Mouse (Mus musculus): ENCODE results near the gene Gpr55. TPM values are rescaled to one million over a fixed set of nuclear protein-coding genes. Genes with fewer than 3 reads are reported as not detected.

Gene Gpr55
- total and polyA plus RNA-seq, 2 experiments from 2014 or later: 0.19 to 0.22 TPM

DNA sequence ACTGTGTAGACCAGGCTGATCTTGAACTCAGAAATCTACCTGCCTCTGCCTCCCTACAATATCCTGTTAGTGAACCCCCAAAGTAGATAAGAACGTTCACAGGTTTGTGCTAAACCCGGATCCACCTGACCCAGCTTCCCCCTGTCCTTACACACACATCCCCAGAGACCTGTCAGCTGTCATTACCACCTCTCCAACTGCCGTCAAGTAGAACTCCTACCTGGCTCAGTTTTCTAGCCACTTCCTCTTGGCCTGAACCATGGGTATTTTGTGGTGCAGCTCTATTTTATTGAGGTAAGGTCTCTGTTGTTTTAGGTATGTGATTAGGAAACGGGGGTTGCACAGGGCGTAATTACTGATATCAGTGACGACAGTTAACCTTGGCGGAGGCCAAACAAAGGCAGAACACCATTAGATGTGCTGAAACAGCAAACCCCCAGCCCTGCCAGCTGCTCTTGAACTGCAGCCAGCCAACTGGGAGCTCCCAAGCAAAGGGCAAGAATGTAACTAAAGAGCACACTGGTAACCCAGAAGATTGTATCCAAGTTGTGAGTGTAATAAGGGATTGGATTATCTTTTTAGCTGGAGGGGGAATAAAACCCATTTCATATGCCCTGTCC is 21.0 kb upstream of the Gpr55 start:
- DNase-seq (ENCODE audit: low spot score) (peak; percentile 23), ATAC-seq (ENCODE audit: low FRiP score) (no peak)
- no peaks in the 10 kb centered on the region for H3K36me3 ChIP-seq (ENCODE audit: insufficient read depth, low read length)
- H3K27me3 ChIP-seq (ENCODE audit: insufficient read depth, low read length): no peaks in the 10 kb centered on the region
- no peak for TF ChIP-seq CTCF (IDR thresholded peaks at IDR 0.05)
- no peaks in the 10 kb centered on the region for H3K9me3 ChIP-seq (ENCODE audit: low read length)
- H3K4me2 ChIP-seq (ENCODE audit: low read depth, low read length, poor library complexity, severe bottlenecking): no peak overlapping the region
- H3K4me3 ChIP-seq (ENCODE audit: low read depth, low read length): no peak overlapping the region
- 73% methylated on average over 7 of the region's 7 CpGs for WGBS
- H3K4me1 ChIP-seq (ENCODE audit: insufficient read depth, low read length): no peaks in the 10 kb centered on the region
- H3K27ac ChIP-seq (ENCODE audit: low read depth, low read length): no peak overlapping the region
- no peak overlapping the region for H3K9ac ChIP-seq (replicated peaks; ENCODE audit: low read length, poor library complexity, severe bottlenecking)

DNA sequence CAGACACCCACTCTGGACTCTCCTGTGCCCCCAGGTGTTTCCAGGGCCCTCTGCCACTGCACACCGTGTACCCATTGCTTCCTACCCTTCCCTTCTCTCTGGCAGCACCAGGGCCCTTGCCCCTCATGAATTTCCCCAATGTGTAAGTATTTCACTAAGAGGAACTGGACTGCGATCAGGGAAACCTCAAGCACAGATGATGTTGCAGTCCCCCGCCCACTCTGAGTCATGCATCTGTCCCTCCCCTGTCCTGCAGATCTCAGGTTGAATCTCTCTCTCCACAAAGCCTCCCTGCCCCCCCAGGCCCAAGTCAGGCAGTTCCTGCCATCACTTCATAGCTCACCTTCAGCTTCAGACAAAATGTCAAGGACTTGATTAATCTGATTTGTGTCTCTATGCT is 16.9 kb upstream of the Gpr55 start:
- TF ChIP-seq CTCF (IDR thresholded peaks at IDR 0.05): no peak
- Histone ChIP-seq H3K4me2 (ENCODE audit: low read depth, low read length, poor library complexity, severe bottlenecking) (no peak overlapping the region), H3K4me3 (ENCODE audit: low read depth, low read length) (no peak overlapping the region), H3K9me3 (ENCODE audit: low read length) (no peaks in the 10 kb centered on the region), H3K4me1 (ENCODE audit: insufficient read depth, low read length) (no peaks in the 10 kb centered on the region), H3K9ac (replicated peaks; ENCODE audit: low read length, poor library complexity, severe bottlenecking) (no peak overlapping the region), H3K27ac (ENCODE audit: low read depth, low read length) (no peak overlapping the region), H3K36me3 (ENCODE audit: insufficient read depth, low read length) (no peaks in the 10 kb centered on the region), H3K27me3 (ENCODE audit: insufficient read depth, low read length) (no peaks in the 10 kb centered on the region)
- no peak for ATAC-seq (ENCODE audit: low FRiP score)
- DNase-seq (ENCODE audit: low spot score): no peak
- 76% methylated on average over 3 of the region's 3 CpGs for WGBS

DNA sequence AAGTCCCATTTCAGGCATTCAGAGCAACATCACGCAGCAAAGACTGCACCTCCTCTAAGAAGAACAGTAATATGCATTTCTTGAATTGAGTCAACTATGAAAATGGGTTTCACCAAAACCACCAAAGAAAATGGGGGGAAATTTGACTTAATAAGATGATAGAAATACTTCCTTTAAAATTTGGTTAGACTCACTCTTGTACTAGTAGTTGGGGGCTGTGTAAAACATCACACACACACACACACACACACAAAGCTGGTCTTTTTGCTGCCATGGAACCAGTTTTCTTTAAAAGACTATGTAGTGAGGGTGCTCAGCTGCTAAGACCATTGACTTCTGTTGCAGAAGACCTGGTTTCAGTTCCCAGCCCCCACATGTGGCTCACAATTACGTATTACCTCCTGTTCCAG is 12.7 kb upstream of the Gpr55 start:
- 85% methylated on average over 2 of the region's 2 CpGs for WGBS
- H3K4me1 ChIP-seq (ENCODE audit: insufficient read depth, low read length): no peaks in the 10 kb centered on the region
- DNase-seq (ENCODE audit: low spot score): no peak
- no peaks in the 10 kb centered on the region for H3K9me3 ChIP-seq (ENCODE audit: low read length)
- H3K9ac ChIP-seq (replicated peaks; ENCODE audit: low read length, poor library complexity, severe bottlenecking): no peak overlapping the region
- TF ChIP-seq CTCF (IDR thresholded peaks at IDR 0.05): no peak
- no peak overlapping the region for H3K4me2 ChIP-seq (ENCODE audit: low read depth, low read length, poor library complexity, severe bottlenecking)
- H3K36me3 ChIP-seq (ENCODE audit: insufficient read depth, low read length): no peaks in the 10 kb centered on the region
- no peak overlapping the region for H3K27ac ChIP-seq (ENCODE audit: low read depth, low read length)
- no peak overlapping the region for H3K4me3 ChIP-seq (ENCODE audit: low read depth, low read length)
- H3K27me3 ChIP-seq (ENCODE audit: insufficient read depth, low read length): no peaks in the 10 kb centered on the region
- ATAC-seq (ENCODE audit: low FRiP score): no peak

- H3K27me3 ChIP-seq (ENCODE audit: insufficient read depth, low read length): no peaks in the 10 kb centered on the region
- no peak overlapping the region for H3K27ac ChIP-seq (ENCODE audit: low read depth, low read length)
- H3K4me2 ChIP-seq (ENCODE audit: low read depth, low read length, poor library complexity, severe bottlenecking): no peak overlapping the region
- no peak for DNase-seq (ENCODE audit: low spot score)
- H3K9me3 ChIP-seq (ENCODE audit: low read length): no peaks in the 10 kb centered on the region
- H3K4me3 ChIP-seq (ENCODE audit: low read depth, low read length): no peak overlapping the region
- no peaks in the 10 kb centered on the region for H3K36me3 ChIP-seq (ENCODE audit: insufficient read depth, low read length)
- ATAC-seq (ENCODE audit: low FRiP score): no peak
- no peak for TF ChIP-seq CTCF (IDR thresholded peaks at IDR 0.05)
- no peak overlapping the region for H3K9ac ChIP-seq (replicated peaks; ENCODE audit: low read length, poor library complexity, severe bottlenecking)
- no peaks in the 10 kb centered on the region for H3K4me1 ChIP-seq (ENCODE audit: insufficient read depth, low read length)
- WGBS: 42% methylated on average over 3 of the region's 3 CpGs
Measured at GRCm38 (mm10) chr1:85972341-85972740, 11.5 kb upstream of the Gpr55 start.

GRCm38 (mm10) chr1:85971070-85971469 is 10.3 kb upstream of the Gpr55 start:
- ATAC-seq (ENCODE audit: low FRiP score) (no peak), DNase-seq (ENCODE audit: low spot score) (no peak)
- TF ChIP-seq CTCF (IDR thresholded peaks at IDR 0.05): no peak
- Histone ChIP-seq H3K9ac (replicated peaks; ENCODE audit: low read length, poor library complexity, severe bottlenecking) (no peak overlapping the region), H3K4me1 (ENCODE audit: insufficient read depth, low read length) (no peaks in the 10 kb centered on the region), H3K4me2 (ENCODE audit: low read depth, low read length, poor library complexity, severe bottlenecking) (no peak overlapping the region), H3K27me3 (ENCODE audit: insufficient read depth, low read length) (no peaks in the 10 kb centered on the region), H3K4me3 (ENCODE audit: low read depth, low read length) (no peak overlapping the region), H3K9me3 (ENCODE audit: low read length) (no peaks in the 10 kb centered on the region), H3K36me3 (ENCODE audit: insufficient read depth, low read length) (no peaks in the 10 kb centered on the region), H3K27ac (ENCODE audit: low read depth, low read length) (no peak overlapping the region)
- 98% methylated on average over 3 of the region's 3 CpGs for WGBS

DNA sequence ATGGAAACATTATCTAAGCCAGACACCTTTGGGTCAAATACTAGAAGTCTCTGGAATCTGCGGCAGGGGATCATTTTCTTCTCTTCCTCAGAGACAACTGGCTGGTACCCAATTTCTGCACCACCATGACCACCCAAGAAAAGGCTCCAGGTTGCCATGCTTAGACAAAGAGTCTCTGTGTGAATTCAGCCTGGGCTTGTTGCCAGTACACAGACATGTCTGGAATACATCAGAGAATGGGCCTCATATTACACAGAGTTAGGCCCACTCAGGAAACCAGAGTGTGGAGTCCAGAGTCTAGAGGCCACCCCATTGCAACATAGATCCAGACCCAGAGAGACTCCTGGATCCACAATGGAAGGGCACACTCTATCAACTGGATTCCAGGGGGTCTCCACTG is 8.7 kb upstream of the Gpr55 start:
- no peaks in the 10 kb centered on the region for H3K4me1 ChIP-seq (ENCODE audit: insufficient read depth, low read length)
- no peak overlapping the region for H3K4me3 ChIP-seq (ENCODE audit: low read depth, low read length)
- H3K9ac ChIP-seq (replicated peaks; ENCODE audit: low read length, poor library complexity, severe bottlenecking): no peak overlapping the region
- no peak overlapping the region for H3K4me2 ChIP-seq (ENCODE audit: low read depth, low read length, poor library complexity, severe bottlenecking)
- no peaks in the 10 kb centered on the region for H3K36me3 ChIP-seq (ENCODE audit: insufficient read depth, low read length)
- ATAC-seq (ENCODE audit: low FRiP score) (peak; percentile 60), DNase-seq (ENCODE audit: low spot score) (peak; percentile 87)
- 0 out of 2 replicates have a peak overlapping the region, but pooled peaks have one; percentile 21 for H3K27ac ChIP-seq (ENCODE audit: low read depth, low read length)
- H3K27me3 ChIP-seq (ENCODE audit: insufficient read depth, low read length): no peaks in the 10 kb centered on the region
- WGBS: 52% methylated on average over 1 of the region's 1 CpGs
- H3K9me3 ChIP-seq (ENCODE audit: low read length): no peaks in the 10 kb centered on the region
- no peak for TF ChIP-seq CTCF (IDR thresholded peaks at IDR 0.05)
